Mouse (Mus musculus) Patski (cell line): Measurements from ENCODE around the gene Cutc. TPM values are rescaled to one million over a fixed set of nuclear protein-coding genes. Genes with fewer than 3 reads are reported as not detected.

Experiments used
- ATAC-seq: fragments of 100-300 bp; one replicate; pipeline ENCODE4 v1.8.0; 2021
- CTCF ChIA-PET: fragments of 350-600 bp; sonication (Branson Sonifier 250); formaldehyde crosslinking; loops from one replicate; lab custom pipeline; 2022; ENCODE audit warnings: inconsistent platforms; lab: Charles Lee
- POLR2A ChIA-PET: fragments of 350-600 bp; sonication (Branson Sonifier 250); formaldehyde crosslinking; loops from one replicate; lab custom pipeline; 2022; ENCODE audit warnings: antibody characterized with exemption, inconsistent platforms; lab: Charles Lee
- DNase-seq: peaks from one replicate; pipeline ENCODE4 v3.0.0-alpha.2; 2011; ENCODE audit warnings: low read depth, low spot score
- H3K27me3 ChIP-seq: fragments of 371-371 bp; one replicate; pipeline ENCODE4 v1.5.1; 2021
- CTCF ChIP-seq: fragments of 100-300 bp; IDR thresholded peaks from one replicate; pipeline ENCODE4 v1.5.1; 2021
- in situ Hi-C: fragments of 300-500 bp; cut with MboI; formaldehyde crosslinking; loops from 3 replicates; pipeline ENCODE4 v1.11.1; 2018; ENCODE audit warnings: low pct_unique_long_range_greater_than_20kb, mixed read lengths
- polyA plus RNA-seq: library from polyadenylated mRNA; unstranded; gene quantifications from one replicate; pipeline ENCODE4 v1.2.3, GENCODE M21; 2021

Cutc gene
- polyA plus RNA-seq, 1 experiment from 2014 or later, result 7.1 TPM

- TF ChIP-seq CTCF, result no peak
- no peaks in the 10 kb centered on the region for H3K27me3 ChIP-seq
- DNase-seq (no peak), ATAC-seq (no peak)
- ChIA-PET POLR2A (interaction anchor here (0.9 kb wide), 1 partner anchor 18 kb away, joined by 4 read pairs; no protein-coding TSS in a partner anchor), CTCF (interaction anchor here (1.5 kb wide), 1 partner anchor 15 kb away, joined by 4 read pairs; no protein-coding TSS in a partner anchor)
- in situ Hi-C loops, result no loop called here
These were observed 28.6 kb upstream of the Cutc start for GRCm38 (mm10) chr19:43724194-43724593.

GRCm38 (mm10) chr19:43724821-43725220 is 28.0 kb upstream of the Cutc start:
- ChIA-PET POLR2A (interaction anchor here (0.9 kb wide), 1 partner anchor 18 kb away, joined by 4 read pairs; no protein-coding TSS in a partner anchor), CTCF (interaction anchor here (1.5 kb wide), 1 partner anchor 14 kb away, joined by 4 read pairs; no protein-coding TSS in a partner anchor)
- in situ Hi-C loops, result no loop called here
- ATAC-seq (no peak), DNase-seq (no peak)
- H3K27me3 ChIP-seq, result no peaks in the 10 kb centered on the region
- TF ChIP-seq CTCF, result no peak

DNA sequence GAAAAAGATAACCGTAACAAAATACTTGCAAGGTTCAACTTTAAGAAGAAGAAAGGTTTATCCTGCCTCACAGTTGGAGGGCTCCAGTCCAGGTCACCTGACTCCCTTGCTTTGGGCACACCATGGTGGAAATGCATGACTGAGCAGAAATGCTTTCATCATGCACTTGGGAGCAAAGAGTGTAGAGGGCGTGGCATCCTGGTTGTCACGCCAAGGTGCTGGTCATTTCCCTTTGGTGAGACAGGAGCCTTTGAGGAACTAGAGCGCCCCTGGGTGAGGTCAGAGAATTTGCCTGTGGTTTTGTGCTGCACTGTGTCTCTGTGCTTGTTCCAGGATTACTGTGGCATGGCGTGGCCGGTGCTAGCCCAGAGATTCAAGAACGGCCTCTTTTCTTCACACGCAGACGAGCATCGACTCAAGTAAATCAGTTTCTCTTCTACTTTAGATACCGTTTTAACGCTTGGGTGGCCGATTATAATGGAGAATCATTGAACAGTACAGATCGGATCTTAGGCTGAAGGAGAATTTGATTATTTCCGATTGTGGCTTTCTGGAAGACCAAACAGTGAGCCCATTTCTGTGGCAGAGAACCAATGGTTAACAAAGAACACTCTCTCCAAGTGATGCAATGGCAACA is 26.2 kb upstream of the Cutc start:
- no peaks in the 10 kb centered on the region for H3K27me3 ChIP-seq
- ChIA-PET CTCF (no interaction called here), POLR2A (no interaction called here)
- ATAC-seq, result no peak
- in situ Hi-C loops, result no loop called here
- no peak for DNase-seq
- TF ChIP-seq CTCF, result no peak

GRCm38 (mm10) chr19:43729296-43730036 is 23.3 kb upstream of the Cutc start:
- ATAC-seq (no peak), DNase-seq (no peak)
- CTCF ChIA-PET, result no interaction called here
- POLR2A ChIA-PET, result no interaction called here
- TF ChIP-seq CTCF, result no peak
- in situ Hi-C loops, result no loop called here
- H3K27me3 ChIP-seq, result no peaks in the 10 kb centered on the region

DNA sequence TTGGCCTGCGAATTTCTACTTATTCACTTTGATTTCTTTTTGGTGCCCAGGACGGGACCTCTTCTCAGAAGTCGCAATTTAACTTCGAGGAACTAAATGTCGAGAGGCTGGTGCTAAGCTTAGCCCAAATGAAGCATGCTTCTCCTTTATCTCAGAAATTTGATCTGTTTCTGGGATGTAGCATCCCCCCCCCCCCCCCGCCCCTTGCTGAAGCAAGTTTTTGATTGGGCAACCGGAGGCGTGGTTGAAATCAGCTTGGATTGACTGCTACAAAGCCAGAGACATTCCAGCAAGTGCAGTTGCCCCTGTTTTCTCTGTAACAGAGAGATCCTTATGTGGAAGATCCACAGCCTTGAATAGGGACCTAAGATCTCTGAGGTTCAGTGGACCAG is 22.8 kb upstream of the Cutc start:
- in situ Hi-C loops, result no loop called here
- ATAC-seq (no peak), DNase-seq (no peak)
- H3K27me3 ChIP-seq, result no peaks in the 10 kb centered on the region
- ChIA-PET POLR2A (no interaction called here), CTCF (no interaction called here)
- no peak for TF ChIP-seq CTCF

GRCm38 (mm10) chr19:43731157-43731556 is 21.6 kb upstream of the Cutc start:
- no peak for ATAC-seq
- no peak for TF ChIP-seq CTCF
- in situ Hi-C loops, result no loop called here

GRCm38 (mm10) chr19:43738409-43738808 is 14.4 kb upstream of the Cutc start:
- POLR2A ChIA-PET, result interaction anchor here (0.6 kb wide), 1 partner anchor 60 kb away, joined by 3 read pairs; no protein-coding TSS in a partner anchor
- in situ Hi-C loops, result no loop called here

More at GRCm38 (mm10) chr19:43731157-43731556, 21.6 kb upstream of the Cutc start:
- no peak for DNase-seq
- ChIA-PET CTCF (no interaction called here), POLR2A (interaction anchor here (0.7 kb wide), 1 partner anchor 18 kb away, joined by 5 read pairs; no protein-coding TSS in a partner anchor)
- H3K27me3 ChIP-seq, result no peaks in the 10 kb centered on the region

DNA sequence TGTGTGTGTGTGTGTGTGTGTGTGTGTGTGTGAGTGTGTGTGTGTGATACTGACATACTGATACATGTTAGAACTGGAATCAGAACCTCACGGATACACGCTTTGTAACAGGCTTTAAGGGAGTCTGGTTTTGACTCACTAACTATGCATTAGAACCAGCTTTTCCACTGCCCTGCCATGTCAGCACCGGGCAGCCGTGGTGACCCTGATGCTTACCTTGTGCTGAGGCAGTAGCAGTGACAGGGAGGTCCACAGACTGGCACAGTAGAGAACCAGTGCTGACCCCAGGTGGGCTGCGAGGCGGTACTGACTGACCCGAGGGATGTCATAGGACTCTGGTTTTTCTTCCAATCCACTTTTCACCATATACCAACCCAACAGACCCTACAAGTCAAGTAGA is 9.4 kb upstream of the Cutc start:
- TF ChIP-seq CTCF, result no peak
- in situ Hi-C loops, result no loop called here
- ATAC-seq (no peak), DNase-seq (no peak)
- POLR2A ChIA-PET, result no interaction called here
- CTCF ChIA-PET, result no interaction called here
- H3K27me3 ChIP-seq, result no peaks in the 10 kb centered on the region

More at GRCm38 (mm10) chr19:43738409-43738808, 14.4 kb upstream of the Cutc start:
- ATAC-seq (no peak), DNase-seq (no peak)
- CTCF ChIA-PET, result interaction anchor here (1.2 to 1.3 kb wide), 3 partner anchors 10 to 22 kb away, joined by 3 to 4 read pairs (median 4); no protein-coding TSS in a partner anchor
- no peaks in the 10 kb centered on the region for H3K27me3 ChIP-seq
- no peak for TF ChIP-seq CTCF

- ChIA-PET POLR2A (no interaction called here), CTCF (no interaction called here)
- DNase-seq (no peak), ATAC-seq (no peak)
- in situ Hi-C loops, result no loop called here
- no peaks in the 10 kb centered on the region for H3K27me3 ChIP-seq
- no peak for TF ChIP-seq CTCF
These were observed 7.1 kb upstream of the Cutc start for GRCm38 (mm10) chr19:43745740-43746139.

DNA sequence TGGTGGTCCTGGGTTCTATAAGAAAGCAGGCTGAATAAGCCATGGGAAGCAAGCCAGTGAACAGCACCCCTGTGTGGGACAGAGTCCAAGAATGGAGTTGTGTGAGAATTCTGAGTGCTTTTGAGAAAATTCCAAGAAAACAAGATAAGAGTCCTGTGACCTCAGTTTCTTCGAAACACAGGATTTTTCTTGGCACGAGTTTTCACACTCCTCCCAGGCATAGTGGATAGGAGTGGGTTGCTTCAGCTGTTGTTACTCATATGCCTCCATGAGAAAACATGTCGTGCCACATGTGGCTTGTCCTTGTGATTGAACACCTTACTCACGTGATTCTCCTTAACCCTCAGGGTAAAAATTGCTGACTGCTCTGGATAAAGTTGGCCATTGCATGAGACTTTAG is 4.9 kb upstream of the Cutc start:
- in situ Hi-C loops, result no loop called here
- no peak for DNase-seq
- POLR2A ChIA-PET, result no interaction called here
- no peak for ATAC-seq
- CTCF ChIA-PET, result interaction anchor here (2.2 kb wide), 1 partner anchor 15 kb away, joined by 7 read pairs; no protein-coding TSS in a partner anchor
- no peak for TF ChIP-seq CTCF
- H3K27me3 ChIP-seq, result no peaks in the 10 kb centered on the region

GRCm38 (mm10) chr19:43750008-43750407 is 2.8 kb upstream of the Cutc start:
- no peak for ATAC-seq
- in situ Hi-C loops, result loop anchor here (5.0 kb wide), 2 partner anchors 118 to 223 kb away; no protein-coding TSS in a partner anchor
- CTCF ChIA-PET, result interaction anchor here (1.1 to 2.2 kb wide), 2 partner anchors 17 to 75 kb away, joined by 4 to 7 read pairs; no protein-coding TSS in a partner anchor

More at GRCm38 (mm10) chr19:43750008-43750407, 2.8 kb upstream of the Cutc start:
- POLR2A ChIA-PET, result interaction anchor here (0.6 kb wide), 1 partner anchor 59 kb away, joined by 3 read pairs; no protein-coding TSS in a partner anchor
- no peaks in the 10 kb centered on the region for H3K27me3 ChIP-seq
- no peak for DNase-seq
- TF ChIP-seq CTCF, result no peak
